Mouse (Mus musculus): ENCODE results near the gene Gm9508.
"Not testable (repeated sequence)": the region's sequence is repeated elsewhere in the genome, so short reads cannot be mapped to it uniquely, and the experiment has no call there.

Gene Gm9508

DNA sequence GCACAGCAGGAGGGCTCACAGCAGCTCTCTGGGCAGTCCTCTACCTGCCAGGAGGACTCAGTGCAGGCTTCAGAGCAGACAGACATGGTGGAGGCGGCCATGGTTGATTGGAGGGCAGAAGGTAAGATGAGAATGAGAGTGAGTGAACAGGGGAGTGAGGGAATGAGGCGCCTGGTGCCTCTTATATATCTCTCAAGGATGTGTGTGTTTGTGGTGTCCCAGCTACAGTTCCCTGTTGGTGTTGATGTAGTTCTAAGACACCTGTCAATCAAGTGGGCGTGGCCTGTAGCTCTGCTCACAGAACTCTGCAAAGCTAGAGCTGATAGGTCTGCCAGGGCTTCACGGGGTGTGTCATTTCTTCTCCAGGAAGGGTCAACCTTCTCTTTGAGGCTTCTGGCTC, at the start of gene Gm9508:
Gene Gm9508 (minus strand): TSS at position 101 of the 400 bp plus-strand sequence.
- POLR2A ChIA-PET: interaction anchor here in 2 of 4 experiments (0.5 to 1.8 kb wide), 3 partner anchors 9 to 205 kb away, joined by 3 to 6 read pairs (median 4); partner anchors contain the start of gene Lrrc3 (in 1 of the 2)
- CTCF ChIA-PET: interaction anchor here in 3 of 4 experiments (0.6 to 1.1 kb wide), 4 partner anchors 28 to 185 kb away, joined by 3 to 5 read pairs (median 4); no protein-coding TSS in a partner anchor

DNA sequence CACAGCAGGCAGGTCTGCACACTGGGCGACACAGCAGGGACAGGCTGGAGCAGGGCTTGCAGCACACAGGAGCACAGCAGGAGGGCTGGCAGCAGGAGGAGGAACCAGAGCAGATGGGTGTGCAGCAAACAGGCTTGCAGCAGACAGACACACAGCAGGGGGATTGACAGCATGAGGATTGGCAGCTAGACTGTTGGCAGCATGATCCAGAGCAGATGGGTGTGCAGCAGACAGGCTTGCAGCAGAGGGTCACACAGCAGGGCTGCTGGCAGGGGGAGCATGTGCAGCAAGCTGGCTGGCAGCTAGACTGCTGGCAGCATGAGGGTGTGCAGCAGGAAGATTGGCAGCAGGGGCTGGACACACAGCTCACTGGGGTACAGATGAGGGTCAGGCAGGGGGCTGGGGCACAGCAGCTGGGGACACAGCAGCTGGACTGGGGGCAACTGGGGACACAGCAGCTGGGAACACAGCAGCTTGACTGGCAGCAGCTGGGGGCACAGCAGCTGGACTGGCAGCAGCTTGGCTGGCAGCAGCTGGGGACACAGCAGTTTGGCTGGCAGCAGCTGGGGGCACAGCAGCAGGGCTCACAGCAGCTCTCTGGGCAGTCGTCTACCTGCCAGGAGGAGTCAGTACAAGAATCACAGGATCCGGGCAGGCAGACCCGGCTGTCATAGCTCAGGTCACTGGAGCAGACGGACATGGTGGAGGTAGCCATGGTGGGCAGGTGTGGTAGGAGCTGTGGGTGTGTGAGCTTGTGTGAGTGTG, 45.1 kb upstream of the Gm9508 start, which contains the start of gene Gm18596:
Gene Gm18596 (minus strand): TSS at position 715 of the 765 bp plus-strand sequence.
- CTCF ChIA-PET: interaction anchor here (0.5 to 2.4 kb wide), 5 partner anchors 13 to 278 kb away, joined by 3 to 11 read pairs (median 4); partner anchors contain the start of gene Gm19402 (in 1 of the 4)
- POLR2A ChIA-PET: not testable (repeated sequence)

DNA sequence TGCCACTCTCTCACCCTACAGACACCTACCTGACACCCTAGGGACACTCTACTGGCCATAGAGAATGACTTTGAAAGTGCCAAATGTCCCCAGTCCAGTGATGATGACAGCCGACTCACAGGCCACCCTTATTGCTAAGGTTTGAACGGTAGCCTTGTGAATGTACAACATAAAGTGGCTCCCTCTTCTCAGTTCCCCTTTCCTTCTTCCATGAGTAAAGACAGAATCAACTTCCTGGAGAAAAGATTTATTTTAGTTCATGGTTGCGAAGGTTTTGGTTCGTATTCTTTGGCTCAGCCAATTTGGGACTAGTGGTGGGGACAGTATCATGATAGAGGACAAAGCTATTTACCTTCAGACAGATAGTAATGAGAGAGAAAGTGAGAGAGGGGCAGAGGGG, 41.9 kb upstream of the Gm9508 start:
- CTCF ChIA-PET: interaction anchor here in 2 of 4 experiments (0.6 to 1.6 kb wide), 2 partner anchors 10 to 641 kb away, joined by 8 to 9 read pairs; no protein-coding TSS in a partner anchor
- POLR2A ChIA-PET: no interaction called here

GRCm38 (mm10) chr10:77735928-77736327, 38.9 kb upstream of the Gm9508 start:
- POLR2A ChIA-PET: no interaction called here
- CTCF ChIA-PET: no interaction called here

DNA sequence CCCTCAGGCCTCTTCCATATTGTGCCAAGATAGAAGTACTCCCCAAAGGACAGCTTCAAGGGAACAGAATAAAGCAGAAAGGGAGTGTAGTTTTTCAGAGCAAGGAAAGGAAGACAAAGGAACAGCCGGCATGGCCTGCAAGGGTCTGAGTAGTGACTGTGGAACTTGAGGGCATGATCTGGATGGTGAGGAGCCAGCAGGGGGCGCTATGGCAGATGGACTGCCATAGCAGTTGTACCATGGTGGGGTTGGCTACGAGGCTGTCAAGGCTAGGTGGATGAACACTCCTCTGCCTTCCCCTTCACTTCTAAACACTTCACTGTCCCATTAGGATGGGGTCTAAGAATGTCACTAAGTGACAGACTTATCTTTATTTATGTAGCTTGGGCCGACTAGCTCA, 32.2 kb upstream of the Gm9508 start:
- ChIA-PET POLR2A (interaction anchor here in 1 of 4 experiments (0.6 kb wide), 1 partner anchor 527 kb away, joined by 3 read pairs; no protein-coding TSS in a partner anchor), CTCF (interaction anchor here in 3 of 4 experiments (0.6 to 3.1 kb wide), 10 partner anchors 9 to 217 kb away, joined by 3 to 11 read pairs (median 3); partner anchors contain the start of genes Gm18596 (in 1 of the 3) and Krtap12-1 (in 1 of the 3))

DNA sequence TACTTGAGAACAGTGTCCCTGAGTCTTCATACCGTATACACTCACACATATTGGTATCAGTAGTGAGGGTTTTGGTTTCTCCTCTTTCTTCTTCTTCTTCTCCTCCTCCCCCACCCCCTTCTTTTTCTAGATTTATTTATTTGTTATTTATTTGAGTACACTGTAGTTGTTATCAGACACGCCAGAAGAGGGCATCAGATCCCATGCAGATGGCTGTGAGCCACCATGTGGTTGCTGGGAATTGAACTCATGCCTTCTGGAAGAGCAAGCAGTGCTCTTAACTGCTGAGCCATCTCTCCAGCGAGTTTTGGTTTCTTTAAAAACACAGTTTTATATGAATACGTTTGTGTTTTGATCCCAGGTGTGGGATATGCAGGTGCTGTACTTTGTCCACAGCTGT, 31.2 kb upstream of the Gm9508 start:
- POLR2A ChIA-PET: no interaction called here
- CTCF ChIA-PET: interaction anchor here in 3 of 4 experiments (0.5 to 3.1 kb wide), 5 partner anchors 10 to 211 kb away, joined by 3 to 11 read pairs (median 4); partner anchors contain the start of gene Gm18596 (in 1 of the 3)

GRCm38 (mm10) chr10:77726186-77726585, 29.2 kb upstream of the Gm9508 start, which contains the start of gene Gm10100:
Gene Gm10100, plus strand, starts transcription at chr10:77726486.
- ChIA-PET CTCF (interaction anchor here in 1 of 4 experiments (1.1 to 1.8 kb wide), 2 partner anchors 47 to 138 kb away, joined by 3 to 9 read pairs; no protein-coding TSS in a partner anchor), POLR2A (no interaction called here)

DNA sequence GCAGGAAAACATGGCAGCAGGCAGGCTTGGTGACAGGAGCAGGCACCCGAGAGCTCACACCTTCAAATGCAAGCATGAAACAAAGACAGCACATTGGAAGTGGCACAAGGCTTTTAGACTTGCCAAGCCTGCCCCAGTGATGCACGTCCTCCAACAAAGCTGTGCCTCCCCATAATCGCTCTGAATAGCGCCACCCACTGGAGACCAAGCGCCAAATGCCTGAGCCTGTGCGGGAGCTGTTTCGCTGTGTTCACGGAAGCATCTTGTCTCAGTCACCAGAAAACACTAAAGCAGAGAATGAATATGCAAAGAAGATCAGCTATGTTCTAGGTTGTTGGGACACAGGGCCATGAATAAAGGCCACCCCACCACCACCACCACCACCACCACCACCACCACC, 27.8 kb upstream of the Gm9508 start:
- CTCF ChIA-PET: interaction anchor here (0.5 to 1.8 kb wide), 42 partner anchors 8 to 1879 kb away, joined by 3 to 10 read pairs (median 4); partner anchors contain the start of genes Gm9736 (in 1 of the 4), Pofut2 (in 1 of the 4), Pttg1ip (in 1 of the 4) and Tspear (in 1 of the 4)
- POLR2A ChIA-PET: interaction anchor here in 3 of 4 experiments (0.6 to 1.5 kb wide), 5 partner anchors 26 to 520 kb away, joined by 3 to 5 read pairs (median 4); no protein-coding TSS in a partner anchor

DNA sequence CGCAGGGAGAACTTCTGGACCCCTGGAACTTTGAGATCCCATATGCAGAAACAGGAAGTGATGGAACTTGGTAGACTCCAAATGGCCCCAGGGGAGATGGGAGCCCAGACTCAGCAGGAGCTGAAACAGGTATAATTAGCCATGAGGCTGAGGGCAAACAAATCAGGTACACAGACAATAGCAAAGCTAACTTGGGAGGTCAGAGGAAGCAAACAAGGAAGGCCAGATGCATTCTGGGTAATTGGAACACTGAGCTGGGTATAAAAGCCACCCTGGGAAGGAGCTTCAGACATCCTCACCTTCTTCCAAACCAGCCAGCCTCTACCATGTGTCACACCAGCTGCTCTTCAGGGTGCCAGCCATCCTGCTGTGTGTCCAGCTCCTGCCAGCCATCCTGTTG, 23.3 kb upstream of the Gm9508 start, which contains the start of gene Krtap12-1:
Gene Krtap12-1 (plus strand): TSS at position 301 of the 400 bp plus-strand sequence.
- CTCF ChIA-PET: interaction anchor here in 2 of 4 experiments (0.6 to 0.8 kb wide), 2 partner anchors 9 to 104 kb away, joined by 3 to 4 read pairs; no protein-coding TSS in a partner anchor
- POLR2A ChIA-PET: not testable (repeated sequence)

DNA sequence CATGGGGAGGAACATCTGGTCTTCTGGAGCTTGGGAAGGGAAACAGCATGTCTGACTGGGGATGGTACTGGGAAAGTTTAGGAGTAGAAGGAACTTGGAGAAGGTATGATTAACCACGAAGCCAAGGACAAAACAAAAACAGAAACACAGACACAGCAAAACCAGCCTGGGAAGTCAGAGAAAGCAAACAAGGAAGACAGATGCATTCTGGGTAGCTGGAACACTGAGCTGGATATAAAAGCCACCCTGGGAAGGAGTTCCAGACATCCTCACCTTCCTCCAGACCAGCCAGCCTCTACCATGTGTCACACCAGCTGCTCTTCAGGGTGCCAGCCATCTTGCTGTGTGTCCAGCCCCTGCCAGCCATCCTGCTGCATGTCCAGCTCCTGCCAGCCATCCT, 18.5 kb upstream of the Gm9508 start, which contains the start of gene Gm10142:
Gene Gm10142 (plus strand): TSS at position 301 of the 400 bp plus-strand sequence.
- ChIA-PET CTCF (interaction anchor here in 2 of 4 experiments (0.6 to 0.7 kb wide), 2 partner anchors 198 to 449 kb away, joined by 3 to 8 read pairs; no protein-coding TSS in a partner anchor), POLR2A (no interaction called here)

DNA sequence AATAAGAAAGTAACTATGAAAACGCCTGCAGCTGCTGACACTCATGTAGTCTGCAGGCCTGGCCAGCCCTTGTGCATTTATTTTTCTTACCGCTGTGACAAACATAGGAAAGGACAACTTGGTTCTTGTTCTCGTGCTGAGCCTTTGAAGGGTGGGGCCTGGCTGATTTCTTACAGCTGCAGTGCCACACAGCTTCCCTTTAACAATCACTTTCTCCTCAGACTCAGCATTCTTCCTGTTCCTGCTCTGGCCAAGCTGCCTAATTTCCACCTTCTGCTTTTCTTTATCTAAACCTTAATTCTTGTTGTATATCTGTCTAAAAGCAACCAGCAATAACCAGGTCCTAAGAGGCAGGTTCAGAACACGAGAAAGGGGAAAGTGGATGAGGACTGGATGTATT, 16.7 kb upstream of the Gm9508 start:
- CTCF ChIA-PET: no interaction called here
- POLR2A ChIA-PET: no interaction called here

GRCm38 (mm10) chr10:77711157-77711556, 14.1 kb upstream of the Gm9508 start, which contains the start of gene Gm10024:
Gene Gm10024, plus strand, starts transcription at chr10:77711457.
- POLR2A ChIA-PET, CTCF ChIA-PET: not testable (repeated sequence)

- ChIA-PET CTCF (interaction anchor here in 2 of 4 experiments (0.7 kb wide), 2 partner anchors 10 to 269 kb away, joined by 3 to 4 read pairs; no protein-coding TSS in a partner anchor), POLR2A (interaction anchor here in 2 of 4 experiments (0.7 kb wide), 4 partner anchors 19 to 294 kb away, joined by 3 to 6 read pairs (median 5); partner anchors contain the start of gene Gm19402 (in 1 of the 2))
Measured at GRCm38 (mm10) chr10:77709831-77710230, 12.8 kb upstream of the Gm9508 start.

- CTCF ChIA-PET: interaction anchor here in 1 of 4 experiments (0.6 kb wide), 1 partner anchor 163 kb away, joined by 5 read pairs; no protein-coding TSS in a partner anchor
- POLR2A ChIA-PET: no interaction called here
Measured at GRCm38 (mm10) chr10:77706326-77706725, 9.3 kb upstream of the Gm9508 start, which contains the start of gene Gm10272. Gene Gm10272, plus strand, starts transcription at chr10:77706626.

DNA sequence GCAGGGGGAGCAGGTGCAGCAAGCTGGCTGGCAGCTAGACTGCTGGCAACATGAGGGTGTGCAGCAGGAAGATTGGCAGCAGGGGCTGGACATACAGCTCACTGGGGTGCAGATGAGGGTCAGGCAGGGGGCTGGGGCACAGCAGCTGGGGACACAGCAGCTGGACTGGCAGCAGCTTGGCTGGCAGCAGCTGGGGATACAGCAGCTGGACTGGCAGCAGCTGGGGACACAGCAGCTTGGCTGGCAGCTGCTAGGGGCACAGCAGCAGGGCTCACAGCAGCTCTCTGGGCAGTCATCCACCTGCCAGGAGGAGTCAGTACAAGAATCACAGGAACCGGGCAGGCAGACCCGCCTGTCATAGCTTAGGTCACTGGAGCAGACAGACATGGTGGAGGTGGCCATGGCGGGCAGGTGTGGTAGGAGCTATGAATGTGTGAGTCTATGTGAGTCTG, 6.7 kb downstream of the Gm9508 start, which contains the start of gene Gm19402:
Gene Gm19402 (minus strand): TSS at position 402 of the 452 bp plus-strand sequence.
- ChIA-PET CTCF (interaction anchor here in 1 of 4 experiments (0.6 to 1.0 kb wide), 2 partner anchors 52 to 147 kb away, joined by 3 to 4 read pairs; partner anchors contain the start of gene Gm18596), POLR2A (interaction anchor here in 1 of 4 experiments (0.6 to 1.2 kb wide), 2 partner anchors 18 to 19 kb away, joined by 3 to 6 read pairs; no protein-coding TSS in a partner anchor)

DNA sequence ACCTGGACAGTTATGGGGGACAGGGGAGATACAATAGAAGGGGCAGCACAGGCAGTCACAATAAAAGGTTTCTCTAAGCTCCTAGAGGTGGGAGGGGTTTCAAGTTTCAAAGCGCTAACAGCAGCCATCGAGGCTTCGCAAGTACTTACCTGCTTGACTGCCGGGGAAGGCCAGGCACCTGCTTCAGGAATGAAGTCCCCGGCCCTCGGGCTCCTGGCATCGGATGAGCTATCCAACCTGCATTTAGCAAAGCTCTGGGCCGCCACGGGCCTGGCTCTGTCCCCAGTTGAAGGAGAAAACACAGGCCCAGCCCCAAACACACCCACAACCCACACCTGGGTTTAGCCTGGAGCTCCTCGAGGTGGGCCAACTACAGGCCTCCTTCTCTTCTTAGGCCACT, 10.0 kb downstream of the Gm9508 start:
- CTCF ChIA-PET: no interaction called here
- POLR2A ChIA-PET: interaction anchor here in 1 of 4 experiments (0.5 kb wide), 1 partner anchor 211 kb away, joined by 3 read pairs; no protein-coding TSS in a partner anchor

GRCm38 (mm10) chr10:77685895-77686664, 11.0 kb downstream of the Gm9508 start, which contains the start of gene Tspear:
Gene Tspear, plus strand, starts transcription at chr10:77686569.
- CTCF ChIA-PET: interaction anchor here in 2 of 4 experiments (0.6 to 0.8 kb wide), 2 partner anchors 39 to 143 kb away, joined by 3 read pairs; no protein-coding TSS in a partner anchor
- POLR2A ChIA-PET: interaction anchor here in 3 of 4 experiments (0.5 to 0.7 kb wide), 4 partner anchors 19 to 1075 kb away, joined by 3 to 4 read pairs (median 3); no protein-coding TSS in a partner anchor
